Mouse (Mus musculus) lung, postnatal 0 days (tissue): Measurements from ENCODE around the gene Slitrk1.

Experiments used
- CTCF ChIP-seq: IDR thresholded peaks from 2 replicates; pipeline ENCODE4 v1.5.1; 2016; ENCODE audit warnings: antibody characterized with exemption, mild to moderate bottlenecking
- EP300 ChIP-seq: IDR thresholded peaks from 2 replicates; pipeline ENCODE4 v1.6.1; 2016; ENCODE audit warnings: antibody characterized with exemption, mild to moderate bottlenecking, control low read depth

DNA sequence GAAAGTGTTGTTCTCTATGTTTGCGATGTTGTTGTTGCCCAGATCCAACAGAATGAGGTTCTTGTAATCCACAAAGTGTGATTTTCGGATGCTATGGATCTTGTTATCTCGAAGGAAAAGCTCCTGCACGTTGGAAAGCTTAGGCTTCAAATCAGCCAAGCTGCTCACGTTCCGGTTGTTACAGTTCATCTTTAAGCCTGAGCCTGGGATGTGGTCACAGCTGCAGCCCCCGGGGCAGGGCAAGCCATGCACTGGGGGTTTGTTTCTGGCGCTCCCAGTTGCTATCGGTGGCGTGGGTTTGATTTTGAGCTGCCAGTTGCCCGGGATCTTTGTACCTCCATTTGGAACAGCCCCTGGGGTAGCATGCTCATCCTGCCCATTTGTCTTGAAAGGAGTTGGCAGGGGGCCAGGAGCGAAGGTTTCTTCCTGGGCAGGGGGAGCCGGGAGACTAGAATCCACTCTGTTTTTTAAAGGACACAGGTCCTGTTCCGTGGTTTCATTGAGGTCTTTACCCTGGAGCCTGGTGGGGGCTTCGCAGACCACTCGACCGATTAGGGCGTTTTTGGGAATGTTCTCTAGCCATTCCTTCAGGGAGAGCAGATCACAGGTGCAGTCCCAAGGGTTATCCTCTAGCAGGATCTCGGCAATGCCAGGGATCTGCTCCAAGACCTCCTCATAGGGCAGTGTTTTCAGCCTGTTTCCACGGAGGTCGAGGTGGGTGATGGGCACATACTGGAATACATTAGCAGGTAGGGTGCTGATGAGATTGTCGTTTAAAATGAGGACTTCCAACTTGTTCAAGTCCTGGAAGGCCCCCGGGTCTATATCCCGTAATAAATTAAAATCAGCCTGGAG is 1.7 kb downstream of the Slitrk1 start:
- no peak for TF ChIP-seq CTCF
- TF ChIP-seq EP300 = no peak
